Mouse (Mus musculus) B cell, adult 2 months (primary cell): ENCODE data around the gene Cdon.
A peak's percentile ranks its signal among the peaks of the same experiment; 100 is the strongest.
"Not testable (repeated sequence)": the region's sequence is repeated elsewhere in the genome, so short reads cannot be mapped to it uniquely, and the experiment has no call there.

Experiments used
- DNase-seq, 2 experiments: peaks; one replicate each; pipeline ENCODE4 v3.0.0; 2022

Gene Cdon

DNA sequence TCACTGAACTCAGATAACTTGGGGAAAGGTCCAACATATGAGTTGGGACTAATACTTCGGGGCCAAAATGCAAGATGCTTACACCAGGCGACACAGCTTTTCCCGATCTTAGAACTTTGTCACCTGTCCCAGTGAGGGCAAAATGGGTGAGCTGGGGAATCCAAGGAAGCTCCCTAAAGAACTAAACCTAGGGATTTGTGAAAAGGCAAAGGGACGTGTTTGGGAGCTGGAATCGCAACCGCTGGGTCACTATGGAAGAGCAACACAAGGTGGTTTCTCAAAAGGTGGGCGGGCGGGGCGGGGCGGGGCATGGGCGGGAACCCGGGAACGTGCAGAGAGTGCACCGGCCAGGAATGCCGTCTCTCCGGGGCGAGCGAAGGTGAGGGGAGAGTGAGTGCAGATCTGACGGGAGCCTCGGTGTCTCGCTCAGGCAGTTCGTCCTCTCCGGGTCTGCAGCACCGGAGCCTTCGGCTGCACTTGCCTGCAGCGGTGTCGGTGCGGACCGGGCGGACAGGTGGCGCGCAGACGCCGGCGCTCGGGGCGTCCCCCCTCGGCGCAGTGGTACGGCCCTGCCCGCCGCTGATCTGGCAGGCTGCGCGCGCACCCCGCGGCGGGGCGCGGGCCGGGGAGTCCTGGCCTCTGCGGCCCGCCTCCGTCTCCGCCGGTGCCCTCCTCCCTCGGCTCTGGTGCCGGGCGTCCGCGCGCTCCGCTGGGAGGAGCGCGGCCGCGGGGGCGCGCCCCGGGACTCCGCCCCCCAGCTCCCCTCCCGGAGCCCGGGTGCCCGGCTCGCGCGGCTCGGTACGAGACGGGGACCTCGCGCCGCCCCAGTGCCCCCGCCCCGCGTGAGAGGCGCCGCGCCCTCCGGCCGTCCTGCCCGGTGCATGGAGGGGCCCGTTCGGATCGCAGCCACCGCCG lies at the start of gene Cdon:
TSS of gene Cdon (plus strand) at position 324 of the 915 bp plus-strand sequence.
- DNase-seq = peak; percentile 82 to 87

DNA sequence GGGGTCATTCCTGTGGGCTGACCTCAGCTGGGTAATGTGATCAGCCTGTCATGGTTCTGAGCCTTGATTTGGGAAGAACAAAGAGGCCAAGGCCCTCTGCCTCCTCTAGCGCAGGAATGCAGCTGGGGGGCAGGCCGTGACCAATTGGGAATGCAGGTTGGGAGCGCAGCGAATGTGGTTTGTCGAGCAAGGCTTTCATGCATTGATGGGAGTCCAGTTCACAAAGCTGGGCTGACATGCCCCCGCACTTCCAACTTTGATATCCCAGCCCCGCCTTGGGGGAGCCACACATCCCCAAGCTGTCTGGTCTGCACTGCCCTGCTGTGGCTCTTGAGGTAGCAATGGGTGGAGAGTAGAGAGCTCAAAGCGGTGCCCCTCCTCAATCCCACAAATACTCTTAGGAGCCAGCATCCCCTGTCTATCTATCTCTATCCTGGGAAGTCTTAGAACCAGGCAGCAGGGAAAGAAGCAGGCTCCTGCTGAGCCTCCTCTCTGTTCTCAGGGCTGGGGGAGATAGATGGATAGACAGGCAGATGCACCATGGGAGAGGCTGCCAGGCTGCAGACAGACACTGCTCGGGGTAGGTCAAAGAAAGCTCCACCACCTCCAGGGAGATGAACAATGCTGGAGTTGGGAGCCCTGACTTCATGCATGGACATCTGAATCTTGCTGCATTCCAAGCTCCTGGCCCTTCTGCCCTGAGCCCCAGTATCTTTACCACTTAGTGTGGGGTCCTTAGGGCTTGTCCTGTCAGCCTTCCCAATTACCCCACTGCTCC lies 48.4 kb upstream of the Cdon start:
- DNase-seq = no peak

DNA sequence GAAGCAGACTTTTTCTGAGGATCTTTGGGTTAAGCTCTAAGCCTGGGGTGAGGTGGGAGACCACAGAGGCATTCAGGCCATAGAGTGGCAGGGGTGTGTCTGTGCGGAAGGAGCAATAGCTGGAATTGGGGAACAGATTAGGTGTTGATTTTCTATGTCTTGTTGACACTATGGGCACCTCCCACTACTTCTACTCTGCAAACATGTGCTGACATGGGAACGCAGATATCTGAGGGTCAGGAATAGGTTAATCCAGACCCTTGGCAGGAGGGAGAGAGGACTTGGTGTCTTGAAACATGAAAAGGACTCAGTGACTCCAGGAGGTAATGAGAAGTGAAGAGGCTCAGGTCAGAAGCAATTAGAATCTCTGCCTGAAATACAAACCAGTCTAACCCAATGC lies 43.0 kb upstream of the Cdon start:
- DNase-seq = no peak

DNA sequence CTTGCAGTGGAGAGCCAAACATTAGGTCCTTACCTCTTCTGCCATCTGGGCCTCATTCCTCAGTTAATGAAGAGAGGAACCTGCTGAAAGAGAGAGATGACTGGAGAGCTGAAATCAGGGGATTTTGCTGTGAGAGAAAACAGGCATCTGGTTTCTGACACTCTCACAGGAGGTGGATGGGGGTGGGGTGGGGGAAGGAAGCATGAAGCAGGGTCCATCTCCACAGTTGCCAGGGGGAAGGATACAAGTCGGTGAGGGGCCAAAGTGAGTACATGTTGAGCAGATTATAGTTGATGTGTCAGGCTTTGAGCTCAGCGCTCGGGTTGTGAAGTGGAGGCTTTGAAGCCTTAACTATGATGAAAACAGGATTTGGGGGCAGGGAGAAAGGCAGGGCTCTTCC lies 41.9 kb upstream of the Cdon start:
- no peak for DNase-seq

DNA sequence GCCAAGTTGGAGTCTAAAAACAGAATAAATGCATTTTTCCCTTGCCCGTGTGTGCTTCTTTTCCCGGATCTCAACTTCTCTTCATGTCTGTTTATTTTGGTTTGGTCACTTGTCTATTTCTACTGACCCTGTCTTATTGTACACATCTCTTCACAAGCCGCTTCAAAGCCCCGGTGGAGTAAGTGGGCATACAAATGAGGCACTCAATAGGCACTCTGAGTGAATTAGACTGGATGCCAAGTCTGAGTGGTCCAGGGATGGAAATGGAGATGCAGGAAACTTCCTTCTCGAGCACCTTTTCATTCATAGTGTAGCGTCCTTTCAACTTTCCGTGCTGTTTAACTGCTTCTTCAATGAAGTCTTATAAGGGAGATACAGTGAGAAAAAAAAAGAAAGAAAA lies 21.0 kb upstream of the Cdon start:
- no peak for DNase-seq

DNA sequence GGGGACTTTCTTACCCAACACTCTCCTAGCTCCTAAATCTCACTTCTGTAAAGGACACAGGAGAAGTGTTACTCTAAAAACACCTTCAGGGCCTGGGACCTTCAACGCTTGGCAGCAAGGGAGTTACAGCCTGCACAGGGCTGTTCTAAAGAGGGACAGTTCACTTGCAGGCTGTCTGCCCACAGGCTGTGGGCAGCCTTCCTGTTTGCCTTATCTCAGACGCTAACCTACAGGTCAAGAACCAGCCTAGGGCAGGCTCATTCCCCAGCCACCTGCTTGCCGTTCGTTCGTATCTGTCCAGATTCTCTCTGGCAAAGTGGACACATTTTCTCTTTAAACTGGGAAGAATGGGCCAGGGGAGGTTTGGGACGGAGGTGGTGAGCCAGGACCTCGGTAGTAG lies 20.5 kb upstream of the Cdon start:
- DNase-seq = no peak

DNA sequence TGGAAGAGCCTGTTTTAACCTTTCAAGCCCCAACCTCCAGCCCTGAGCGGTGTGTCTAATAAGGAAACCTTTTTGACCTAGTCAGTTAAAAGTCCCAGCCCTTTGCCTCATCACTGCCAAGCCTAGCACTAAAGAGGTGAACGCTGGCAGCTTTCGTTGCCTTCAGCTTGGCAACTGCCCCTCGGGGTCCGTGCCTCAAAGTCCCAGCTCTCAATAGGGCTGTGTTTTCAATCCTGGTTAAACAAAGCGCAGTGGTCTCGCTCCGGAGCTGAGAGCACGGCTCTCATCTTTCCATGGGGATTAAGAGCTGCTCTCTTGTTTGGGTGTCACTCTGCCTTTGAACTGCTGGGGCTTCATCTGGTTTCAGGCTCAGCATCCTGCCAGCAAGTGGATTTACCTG lies 20.1 kb upstream of the Cdon start:
- DNase-seq = no peak

DNA sequence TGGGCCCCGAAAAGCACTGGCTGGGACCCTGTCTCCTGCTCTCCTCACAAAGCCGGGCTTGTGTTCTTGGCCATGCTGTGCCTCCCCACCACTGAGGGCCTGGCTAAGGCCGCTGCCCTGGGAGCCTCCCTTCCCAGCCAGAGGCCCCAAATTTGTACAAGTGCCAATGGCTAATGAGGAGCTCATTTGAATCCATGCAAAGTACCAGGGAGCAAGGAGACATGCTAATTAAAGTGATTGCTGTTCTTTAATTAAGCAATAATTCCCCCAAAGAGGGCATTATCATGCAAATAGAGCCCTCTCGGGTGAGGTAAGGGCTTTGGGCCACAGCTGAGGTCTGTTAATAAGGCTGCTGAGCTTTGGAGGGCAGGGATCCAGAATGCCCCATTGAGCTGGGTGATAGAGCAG lies 18.3 kb upstream of the Cdon start:
- no peak for DNase-seq

DNA sequence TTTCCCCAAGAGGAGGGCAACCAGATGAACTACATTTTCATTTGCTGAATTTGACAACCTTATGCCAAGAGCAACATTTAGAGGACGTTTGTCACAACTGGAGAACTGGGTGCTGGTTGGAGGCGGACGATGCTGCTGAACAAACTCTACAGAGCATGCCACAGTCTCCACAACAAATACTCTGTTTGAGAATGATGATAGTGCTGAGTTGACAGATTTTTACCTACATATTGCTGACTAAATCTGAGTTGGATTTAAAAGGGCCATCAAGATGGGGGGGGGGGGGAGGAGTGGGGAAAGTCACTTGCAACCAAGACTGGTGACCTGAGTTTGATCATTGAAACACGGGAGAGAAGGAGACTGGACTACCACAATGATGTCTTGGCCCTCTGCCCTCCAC lies 17.4 kb upstream of the Cdon start:
- no peak for DNase-seq

DNA sequence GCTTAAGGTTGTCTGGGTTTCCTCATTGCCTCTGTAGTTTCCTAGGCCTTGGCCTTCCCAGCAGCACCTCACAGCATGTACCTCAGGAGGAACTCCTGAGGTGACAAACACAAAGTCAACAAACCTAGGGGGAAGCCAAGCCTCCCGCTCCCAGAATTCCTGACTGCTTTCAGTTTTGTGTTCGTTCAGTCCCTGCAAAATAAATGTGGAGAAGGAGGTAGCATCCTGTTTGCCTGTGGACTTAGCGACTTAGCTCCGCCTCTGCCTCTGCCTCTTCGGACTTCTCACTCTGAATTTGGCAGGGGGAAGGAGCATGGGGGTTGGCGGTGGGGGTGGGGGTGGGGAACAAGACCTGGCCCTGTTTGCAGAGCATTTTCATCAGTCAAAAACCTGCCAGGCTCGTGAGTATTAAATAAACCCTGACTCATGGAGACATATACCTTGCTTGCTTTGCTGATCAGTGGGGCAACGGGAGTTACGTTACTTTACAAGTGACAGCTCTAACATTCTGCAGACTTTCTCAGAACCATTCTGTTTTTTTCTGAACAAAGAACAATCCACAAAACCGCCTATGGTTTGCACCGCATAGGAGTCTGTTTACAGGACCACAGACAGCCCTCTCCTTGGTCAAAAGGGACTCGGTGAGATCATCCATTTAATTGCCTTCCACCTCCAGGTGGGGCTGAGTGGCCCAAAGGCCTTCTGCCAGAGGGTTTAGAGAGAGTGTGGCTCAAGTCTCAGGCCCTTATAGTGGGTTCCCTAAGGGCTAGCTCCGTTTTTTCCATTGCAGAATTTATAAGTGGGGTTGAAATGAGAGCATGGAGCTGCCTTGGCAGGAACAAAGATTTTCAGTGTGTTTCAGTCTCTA lies 15.7 kb upstream of the Cdon start:
- no peak for DNase-seq

DNA sequence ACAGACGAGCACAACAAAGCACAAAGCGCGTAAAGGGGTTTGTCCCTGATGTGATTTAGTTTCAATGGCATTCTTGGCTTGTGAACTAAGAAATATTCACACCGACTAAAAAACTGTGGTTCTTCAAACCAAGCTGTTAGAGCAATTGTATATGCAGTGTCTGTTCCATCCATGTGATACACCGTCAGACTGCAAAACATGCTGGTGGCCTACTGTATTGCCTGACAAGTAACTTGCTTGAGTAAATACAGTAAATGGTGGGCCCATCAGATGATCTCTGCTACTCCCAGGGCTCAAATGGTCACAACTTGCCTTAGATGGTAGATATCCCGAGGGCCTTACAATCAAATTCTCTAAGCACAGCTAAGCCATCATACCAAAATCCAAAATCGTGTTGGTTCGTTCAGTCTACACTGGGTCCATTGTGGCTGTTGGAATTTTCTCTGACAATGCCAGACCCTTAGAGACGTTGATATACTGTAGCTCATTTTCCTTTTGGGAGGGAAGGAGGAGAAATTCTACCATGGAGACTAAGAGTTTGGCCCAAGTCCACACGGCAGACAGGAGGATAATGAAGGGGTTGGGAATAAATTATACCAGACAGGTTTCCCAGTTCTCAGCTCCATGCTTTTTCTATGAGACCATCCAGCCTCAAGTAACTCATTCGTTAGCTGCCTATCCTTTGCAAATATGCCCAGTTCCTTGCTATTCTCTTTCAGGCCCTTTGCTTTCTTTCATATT lies 9.5 kb upstream of the Cdon start:
- DNase-seq = no peak

DNA sequence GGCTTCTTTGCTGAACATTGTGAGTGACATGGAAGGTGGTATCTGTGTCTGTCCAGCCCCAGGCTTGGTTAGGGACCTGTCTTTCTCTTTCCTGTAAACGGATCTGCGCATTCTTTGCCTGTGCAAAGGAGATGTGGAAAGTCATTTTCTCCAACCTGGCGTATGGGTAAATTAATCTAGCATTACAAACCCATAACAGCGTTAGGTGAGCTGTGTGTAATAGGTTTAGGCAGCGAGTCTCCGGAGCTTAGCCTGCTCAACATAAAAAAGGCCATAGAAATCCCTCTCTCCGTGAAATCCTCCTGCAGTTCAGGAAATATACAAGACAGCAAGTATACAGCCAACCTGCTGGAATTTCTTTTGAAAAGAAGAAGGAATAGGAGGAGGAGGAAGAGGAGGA lies 9.0 kb upstream of the Cdon start:
- no peak for DNase-seq

DNA sequence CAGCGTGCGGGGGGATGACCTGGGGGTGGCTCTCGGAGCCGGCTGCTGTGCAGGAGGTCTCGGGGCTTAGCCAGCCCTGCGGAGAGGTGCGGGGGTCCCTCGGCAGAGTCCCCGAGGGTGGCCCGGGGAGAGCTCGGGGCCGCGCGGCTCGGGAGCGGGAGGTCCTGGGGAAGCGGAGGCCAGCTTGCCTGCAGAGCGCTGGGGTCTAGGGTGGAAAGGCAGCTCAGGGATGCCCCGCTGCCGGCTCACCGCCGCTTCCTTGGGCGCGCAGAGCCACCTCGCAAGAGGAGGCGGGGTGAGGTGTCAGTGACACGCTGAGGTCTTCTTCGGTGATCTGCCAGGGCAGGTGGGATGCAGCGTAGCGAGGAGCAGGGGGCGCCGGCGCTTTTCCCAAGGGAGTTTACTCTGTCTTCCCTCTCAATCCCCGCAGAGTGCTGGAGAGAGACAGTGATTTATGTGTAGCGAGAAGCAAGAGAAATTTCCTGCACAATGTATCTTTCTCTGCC lies 855 bp downstream of the Cdon start:
- peak in 1 of 2 experiments; percentile 54 for DNase-seq

DNA sequence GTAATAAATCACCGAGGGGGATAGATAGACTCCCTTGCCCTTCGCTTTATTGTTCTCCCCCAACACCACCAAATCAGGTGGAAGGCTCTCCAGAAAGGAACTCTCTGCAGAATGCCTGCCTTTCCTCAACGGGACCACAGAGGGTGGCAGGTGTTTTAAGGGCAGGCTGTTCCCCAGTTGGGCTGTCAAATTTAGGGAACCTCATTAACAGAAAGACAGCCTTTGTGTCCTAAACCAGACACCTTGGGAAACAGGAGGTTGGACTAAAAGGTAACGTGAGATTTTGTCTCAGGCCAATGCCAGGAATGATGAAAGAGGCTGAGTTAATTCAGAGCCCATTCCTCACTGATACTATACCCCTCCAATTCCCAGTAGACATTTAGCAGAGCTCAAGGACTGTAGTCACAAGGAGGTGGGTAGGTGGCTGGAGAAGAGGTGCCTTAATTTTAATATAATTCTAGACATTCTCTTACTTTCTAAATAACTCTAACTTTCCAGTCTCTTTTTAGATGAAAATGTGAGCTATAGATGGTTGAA lies 1.5 kb downstream of the Cdon start:
- peak; percentile 5 to 9 for DNase-seq

DNA sequence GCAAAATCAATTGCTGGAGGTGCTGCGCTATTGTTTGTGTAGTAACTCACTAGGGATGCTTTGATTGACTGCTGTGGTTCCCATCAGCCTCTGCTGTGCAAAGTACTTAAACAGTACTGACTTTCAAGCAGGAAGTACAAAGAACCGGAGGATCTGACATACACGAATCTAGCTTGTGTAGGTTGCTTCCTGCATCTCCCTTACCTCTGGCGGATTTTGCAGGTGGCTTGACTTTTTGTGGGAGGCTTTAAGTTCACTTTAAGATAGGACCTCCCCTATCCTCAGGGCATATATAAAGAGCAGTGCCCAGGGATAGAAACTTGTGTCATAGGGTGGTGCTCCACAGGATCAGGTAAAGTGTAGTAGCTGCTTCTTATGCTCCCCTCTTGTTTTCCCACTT lies 2.3 kb downstream of the Cdon start:
- DNase-seq = peak in 1 of 2 experiments; percentile 2

DNA sequence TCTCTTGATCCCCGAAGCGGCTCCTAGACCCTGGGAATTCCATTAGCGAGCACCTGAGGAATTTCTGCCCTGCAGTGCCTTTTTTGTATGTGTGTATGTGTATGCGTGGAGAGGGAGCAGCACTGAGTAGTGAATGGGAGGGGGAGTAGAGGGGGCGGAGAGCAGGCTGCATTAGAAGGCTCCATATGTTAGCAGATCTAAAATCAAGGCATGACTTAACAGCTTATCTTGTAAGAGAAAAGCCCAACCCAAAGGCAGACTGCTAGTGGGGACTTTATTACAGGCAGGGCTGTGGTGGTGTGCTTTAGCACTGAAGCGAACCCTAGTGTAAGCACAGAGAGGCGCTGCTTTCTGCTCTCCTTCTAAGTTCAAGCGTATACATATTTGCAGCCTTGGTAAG lies 3.7 kb downstream of the Cdon start:
- no peak for DNase-seq

DNA sequence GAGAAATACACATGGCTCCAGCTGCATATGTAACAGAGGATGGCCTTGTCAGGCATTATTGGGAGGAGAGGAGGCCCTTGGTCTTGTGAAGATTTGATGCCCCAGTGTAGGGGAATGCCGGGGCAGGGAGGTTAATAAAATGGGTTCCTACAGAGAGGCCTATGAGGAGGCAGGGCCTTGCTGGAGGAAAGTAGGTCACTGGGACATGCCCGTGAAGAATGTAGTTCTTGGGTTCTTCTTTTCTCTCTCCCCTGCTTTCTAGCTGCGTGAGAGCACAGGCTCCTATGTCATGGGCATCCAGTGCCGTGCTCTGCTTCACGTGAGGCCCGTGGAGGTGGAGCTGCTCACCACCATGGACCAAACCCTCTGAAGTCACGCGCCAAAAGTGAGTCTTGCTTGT lies 9.5 kb downstream of the Cdon start:
- DNase-seq = no peak

DNA sequence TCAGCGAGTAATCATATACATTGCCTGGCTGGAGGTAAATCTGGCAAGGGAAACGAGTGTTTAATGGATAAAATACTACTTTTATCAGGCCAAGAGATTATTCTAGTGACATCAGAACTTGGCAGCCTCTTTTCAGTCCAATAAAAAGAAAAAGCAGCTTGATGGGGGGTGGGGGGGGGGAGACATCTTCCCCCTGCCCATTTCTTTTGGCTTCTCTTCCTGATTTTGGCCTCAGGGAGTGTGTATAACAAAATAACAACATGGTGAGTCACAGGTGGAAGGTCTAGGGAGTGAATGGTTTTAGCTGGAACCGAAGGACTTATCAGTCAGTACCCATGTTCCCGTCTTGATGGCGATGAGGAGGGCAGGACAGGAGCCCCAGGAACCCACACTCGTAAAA lies 10.5 kb downstream of the Cdon start:
- DNase-seq = no peak

DNA sequence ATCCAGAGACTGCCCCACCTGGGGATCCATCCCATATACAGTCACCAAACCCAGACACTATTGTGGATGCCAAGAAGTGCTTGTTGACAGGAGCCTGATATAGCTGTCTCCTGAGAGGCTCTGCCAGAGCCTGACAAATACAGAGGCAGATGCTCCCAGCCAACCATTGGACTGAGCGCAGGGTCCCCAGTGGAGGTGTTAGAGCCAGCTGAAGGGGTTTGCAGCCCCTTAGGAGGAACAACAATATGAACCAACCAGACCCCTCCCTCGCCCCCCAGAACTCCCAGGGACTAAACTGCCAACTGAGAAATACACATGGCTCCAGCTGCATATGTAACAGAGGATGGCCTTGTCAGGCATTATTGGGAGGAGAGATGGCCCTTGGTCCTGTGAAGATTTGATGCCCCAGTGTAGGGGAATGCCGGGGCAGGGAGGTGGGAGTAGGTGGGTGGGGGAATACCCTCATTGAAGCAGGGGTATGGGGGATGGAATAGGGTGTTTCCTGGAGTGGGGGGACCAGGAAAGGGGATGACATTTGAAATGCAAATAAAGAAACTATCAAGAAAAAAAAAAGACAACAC lies 11.9 kb downstream of the Cdon start:
- not testable (repeated sequence) for DNase-seq

DNA sequence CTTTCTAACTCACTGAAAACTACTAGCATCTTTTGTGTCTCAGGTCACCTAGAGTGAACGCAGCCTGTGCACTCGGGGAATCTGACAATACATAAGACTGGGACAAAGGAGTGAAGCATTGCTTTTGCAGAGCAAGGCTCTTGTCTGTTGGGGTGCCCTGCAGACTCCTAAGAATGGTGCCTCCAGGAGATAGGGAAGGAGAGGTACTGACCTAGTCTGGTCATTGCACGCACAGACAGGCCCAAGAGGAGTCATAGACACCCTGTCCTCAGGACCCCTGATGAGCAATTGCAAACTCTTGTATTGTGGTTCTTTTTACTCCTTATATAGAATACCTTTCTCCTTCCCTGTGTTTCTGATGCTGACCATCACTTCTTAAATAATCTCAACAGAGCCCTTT lies 13.4 kb downstream of the Cdon start:
- no peak for DNase-seq

DNA sequence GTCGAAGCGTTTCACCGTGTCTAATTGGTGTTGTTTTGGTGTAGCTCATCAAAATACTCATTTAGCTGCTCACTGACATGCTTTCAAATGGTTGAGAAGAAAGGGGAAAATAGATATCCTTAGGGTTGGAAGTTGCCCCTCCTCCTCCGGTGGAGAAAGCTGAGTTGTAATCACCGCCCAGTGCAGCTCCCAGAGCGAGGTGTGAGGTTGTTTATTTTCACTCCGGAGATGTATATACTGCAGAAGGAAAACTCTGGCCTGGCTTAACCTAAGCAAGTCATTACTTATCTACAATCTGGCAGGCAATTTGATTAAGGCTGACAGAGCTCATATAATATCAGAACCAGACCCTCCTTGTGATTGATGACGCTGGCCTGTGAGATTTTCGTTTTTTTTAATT lies 14.6 kb downstream of the Cdon start:
- DNase-seq = no peak
